Mouse (Mus musculus) heart, adult 2 months (tissue): ENCODE measurements around the gene Nfic.

ENCODE experiments used
- CTCF ChIP-seq: fragments of 200-600 bp; IDR thresholded peaks from 2 replicates; pipeline ENCODE4 v1.8.1; 2022; ENCODE audit warnings: antibody characterized with exemption, mild to moderate bottlenecking, moderate library complexity
- EP300 ChIP-seq: fragments of 200-500 bp; IDR thresholded peaks from 2 replicates; pipeline ENCODE4 v1.6.1; 2011; ENCODE audit warnings: low read depth, low read length, control low read depth; ENCODE audit not compliant: insufficient read depth
- POLR2A ChIP-seq: fragments of 200-500 bp; IDR thresholded peaks from 2 replicates; pipeline ENCODE4 v1.6.1; 2011; ENCODE audit warnings: mild to moderate bottlenecking, low read depth, low read length, control low read depth; ENCODE audit not compliant: insufficient read depth

DNA sequence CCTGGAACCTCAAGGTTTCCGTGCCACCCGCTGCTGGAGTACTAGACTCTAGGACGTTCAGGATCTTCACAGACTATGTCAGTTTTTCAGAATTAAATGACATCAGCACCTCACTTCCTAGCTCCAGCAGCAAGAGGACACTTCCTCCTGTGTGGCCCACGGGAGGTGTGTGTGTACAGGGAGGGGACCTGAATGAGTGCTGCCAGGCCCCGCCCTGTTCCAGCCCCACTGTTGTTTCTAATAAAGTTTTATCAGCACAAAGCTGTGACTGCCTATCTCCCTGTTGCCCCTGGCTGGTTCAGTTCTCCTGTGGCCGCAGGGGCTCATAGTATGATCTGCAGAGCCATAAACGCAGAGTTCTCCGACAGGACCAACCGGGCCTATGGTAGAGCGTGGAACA, 19.0 kb upstream of the Nfic start:
- no peak for TF ChIP-seq CTCF
- no peak for TF ChIP-seq POLR2A
- no peak for TF ChIP-seq EP300
